Mouse (Mus musculus) lung, embryonic 16.5 days (tissue): ENCODE results near the gene Ptgr1. TPM values are rescaled to one million over a fixed set of nuclear protein-coding genes. Genes with fewer than 3 reads are reported as not detected.

Experiments used
- ATAC-seq: fragments of 200-750 bp; cut with Nextera tagmentation; 2 replicates; pipeline ENCODE4 v1.8.0; 2017; ENCODE audit warnings: low read depth, mild to moderate bottlenecking, moderate library complexity
- H3K27ac ChIP-seq: fragments of 300-500 bp; sonication (generic); 2 replicates; pipeline ENCODE4 v1.5.1; 2014; ENCODE audit warnings: mild to moderate bottlenecking, control low read depth, low read length
- H3K27me3 ChIP-seq: fragments of 300-500 bp; sonication (generic); 2 replicates; pipeline ENCODE4 v1.6.1; 2014; ENCODE audit warnings: low read depth, low read length, mixed read lengths; ENCODE audit not compliant: control insufficient read depth, insufficient read depth
- H3K36me3 ChIP-seq: fragments of 300-500 bp; sonication (generic); 2 replicates; pipeline ENCODE4 v1.6.1; 2014; ENCODE audit warnings: low read length; ENCODE audit not compliant: control insufficient read depth, insufficient read depth
- H3K4me1 ChIP-seq: fragments of 300-500 bp; sonication (generic); replicated peaks from 2 replicates; pipeline ENCODE4 v1.6.1; 2014; ENCODE audit warnings: low read length, mixed read lengths; ENCODE audit not compliant: control insufficient read depth, insufficient read depth
- H3K4me2 ChIP-seq: fragments of 300-500 bp; sonication (generic); 2 replicates; pipeline ENCODE4 v1.6.1; 2014; ENCODE audit warnings: low read depth, low read length, control low read depth
- H3K4me3 ChIP-seq: fragments of 300-500 bp; sonication (generic); 2 replicates; pipeline ENCODE4 v1.5.1; 2014; ENCODE audit warnings: mild to moderate bottlenecking, low read length, control low read depth
- H3K9ac ChIP-seq: fragments of 300-500 bp; sonication (generic); 2 replicates; pipeline ENCODE4 v1.6.1; 2014; ENCODE audit warnings: low read length, control low read depth
- H3K9me3 ChIP-seq: fragments of 300-500 bp; sonication (generic); 2 replicates; pipeline ENCODE4 v1.6.1; 2016; ENCODE audit warnings: low read length; ENCODE audit not compliant: control insufficient read depth
- WGBS: fragments of 180-500 bp; shearing (Covaris S2); extraction: QIAGEN DNeasy Blood & Tissue Kit; methylation state at CpG from one replicate; pipeline ENCODE4 v1.1.7; 2014; 5-methylcytosine and 5-hydroxymethylcytosine counted together
- polyA plus RNA-seq: library from polyadenylated mRNA; unstranded; fragments of >200 nt; fragmentation: Nextera tagmentation; extraction: Ambion mirVana; gene quantifications from 2 replicates; pipeline ENCODE4 v1.2.1, GENCODE M21; 2015

Gene Ptgr1
- polyA plus RNA-seq, 1 experiment from 2014 or later: 43.5 TPM

GRCm38 (mm10) chr4:58997081-58997480 lies 10.2 kb upstream of the Ptgr1 start:
- H3K4me1 ChIP-seq: no peaks in the 10 kb centered on the region; the same call in 1 of the 2 replicates
- H3K27me3 ChIP-seq: no peaks in the 10 kb centered on the region
- 39% methylated on average over 5 of the region's 5 CpGs for WGBS
- no peak for ATAC-seq
- H3K27ac ChIP-seq: no peak overlapping the region
- H3K9ac ChIP-seq: no peak overlapping the region
- no peaks in the 10 kb centered on the region for H3K36me3 ChIP-seq
- no peak overlapping the region for H3K4me3 ChIP-seq
- H3K4me2 ChIP-seq: no peak overlapping the region
- H3K9me3 ChIP-seq: no peaks in the 10 kb centered on the region

GRCm38 (mm10) chr4:58995251-58995693 lies 8.4 kb upstream of the Ptgr1 start:
- no peak for ATAC-seq
- H3K27me3 ChIP-seq: no peaks in the 10 kb centered on the region
- 37% methylated on average over 8 of the region's 8 CpGs for WGBS

GRCm38 (mm10) chr4:58994762-58995161 lies 7.8 kb upstream of the Ptgr1 start, which contains the start of gene Dnajc25:
TSS of gene Dnajc25 (plus strand) at chr4:58995062.
- no peaks in the 10 kb centered on the region; the same call in 1 of the 2 replicates for H3K4me1 ChIP-seq
- no peak within 1 kb of the TSS for H3K9ac ChIP-seq
- no peak for ATAC-seq
- no peak within 1 kb of the TSS for H3K4me2 ChIP-seq
- no peaks in the 10 kb centered on the region for H3K9me3 ChIP-seq
- no peaks in the 10 kb centered on the region for H3K27me3 ChIP-seq
- no peak within 1 kb of the TSS for H3K4me3 ChIP-seq
- no peaks in the 10 kb centered on the region for H3K36me3 ChIP-seq
- 61% methylated on average over 4 of the region's 4 CpGs for WGBS
- no peak within 1 kb of the TSS for H3K27ac ChIP-seq

More at GRCm38 (mm10) chr4:58995251-58995693, 8.4 kb upstream of the Ptgr1 start:
- H3K4me1 ChIP-seq: no peaks in the 10 kb centered on the region; the same call in 1 of the 2 replicates
- H3K36me3 ChIP-seq: no peaks in the 10 kb centered on the region
- H3K9ac ChIP-seq: no peak overlapping the region
- H3K4me2 ChIP-seq: no peak overlapping the region
- H3K4me3 ChIP-seq: no peak overlapping the region
- no peaks in the 10 kb centered on the region for H3K9me3 ChIP-seq
- H3K27ac ChIP-seq: no peak overlapping the region

GRCm38 (mm10) chr4:58992195-58992594 lies 5.3 kb upstream of the Ptgr1 start:
- ATAC-seq: no peak

GRCm38 (mm10) chr4:58990609-58991434 lies 3.9 kb upstream of the Ptgr1 start:
- no peaks in the 10 kb centered on the region for H3K9me3 ChIP-seq
- WGBS: 81% methylated on average over 17 of the region's 17 CpGs

More at GRCm38 (mm10) chr4:58992195-58992594, 5.3 kb upstream of the Ptgr1 start:
- Histone ChIP-seq H3K4me3 (no peak overlapping the region), H3K27ac (no peak overlapping the region), H3K27me3 (no peaks in the 10 kb centered on the region), H3K9me3 (no peaks in the 10 kb centered on the region), H3K9ac (no peak overlapping the region), H3K4me1 (peaks cover 5% of the 10 kb centered on the region), H3K4me2 (no peak overlapping the region), H3K36me3 (no peaks in the 10 kb centered on the region)
- WGBS: 38% methylated on average over 5 of the region's 5 CpGs

GRCm38 (mm10) chr4:58989303-58989898 lies 2.5 kb upstream of the Ptgr1 start:
- H3K4me3 ChIP-seq: no peak overlapping the region
- H3K4me2 ChIP-seq: no peak overlapping the region
- H3K27ac ChIP-seq: no peak overlapping the region
- WGBS: 76% methylated on average over 7 of the region's 7 CpGs
- H3K9me3 ChIP-seq: no peaks in the 10 kb centered on the region
- no peak overlapping the region for H3K9ac ChIP-seq
- peaks cover 8% of the 10 kb centered on the region for H3K4me1 ChIP-seq
- H3K27me3 ChIP-seq: no peaks in the 10 kb centered on the region
- no peak for ATAC-seq
- no peaks in the 10 kb centered on the region for H3K36me3 ChIP-seq

More at GRCm38 (mm10) chr4:58990609-58991434, 3.9 kb upstream of the Ptgr1 start:
- Histone ChIP-seq H3K4me3 (no peak overlapping the region), H3K36me3 (no peaks in the 10 kb centered on the region), H3K4me2 (no peak overlapping the region), H3K9ac (no peak overlapping the region), H3K27me3 (no peaks in the 10 kb centered on the region), H3K4me1 (peaks cover 8% of the 10 kb centered on the region), H3K27ac (no peak overlapping the region)
- no peak for ATAC-seq

- Histone ChIP-seq H3K9me3 (no peaks in the 10 kb centered on the region), H3K27ac (peak overlapping the region; percentile 32), H3K4me2 (no peak overlapping the region), H3K4me1 (peaks cover 8% of the 10 kb centered on the region), H3K9ac (no peak overlapping the region), H3K27me3 (no peaks in the 10 kb centered on the region), H3K36me3 (no peaks in the 10 kb centered on the region), H3K4me3 (no peak overlapping the region)
- 10% methylated on average over 7 of the region's 7 CpGs for WGBS
- ATAC-seq: peak; percentile 86
Measured at GRCm38 (mm10) chr4:58985157-58985648, 1.7 kb downstream of the Ptgr1 start.

GRCm38 (mm10) chr4:58982806-58983205 lies 4.1 kb downstream of the Ptgr1 start:
- no peak overlapping the region for H3K4me3 ChIP-seq
- H3K4me1 ChIP-seq: peaks cover 8% of the 10 kb centered on the region
- H3K9me3 ChIP-seq: no peaks in the 10 kb centered on the region
- no peaks in the 10 kb centered on the region for H3K27me3 ChIP-seq
- ATAC-seq: no peak
- H3K36me3 ChIP-seq: peaks cover 2% of the 10 kb centered on the region; the same call in 1 of the 2 replicates
- WGBS: 83% methylated on average over 8 of the region's 8 CpGs
- H3K4me2 ChIP-seq: no peak overlapping the region
- no peak overlapping the region for H3K9ac ChIP-seq
- no peak overlapping the region for H3K27ac ChIP-seq

- Histone ChIP-seq H3K9me3 (no peaks in the 10 kb centered on the region), H3K27ac (no peak overlapping the region), H3K27me3 (no peaks in the 10 kb centered on the region), H3K4me1 (no peaks in the 10 kb centered on the region; the same call in 1 of the 2 replicates), H3K4me2 (no peak overlapping the region), H3K4me3 (no peak overlapping the region), H3K9ac (no peak overlapping the region), H3K36me3 (peaks cover 2% of the 10 kb centered on the region; the same call in 1 of the 2 replicates)
- ATAC-seq: no peak
- WGBS: 75% methylated on average over 6 of the region's 6 CpGs
Measured at GRCm38 (mm10) chr4:58981421-58981820, 5.5 kb downstream of the Ptgr1 start.
